8 mouse cellular contexts compared by ENCODE assay signal in genomic region chr1:39192997-39193861, GRCm38 (mm10). TPM values are rescaled to one million over a fixed set of nuclear protein-coding genes. Genes with fewer than 3 reads are reported as not detected.
DNase-seq lines count a peak whose midpoint lies in the region; ATAC-seq and TF ChIP-seq lines count a peak whose summit lies in the region.
"Had no signal": no experiment of that assay in that cellular context is flagged by ENCODE, and none has a peak within 500 bp of the region (broad histone marks: within the 10 kb centered on the region; RNA-seq: fewer than 3 reads in every experiment).

Npas2 (plus strand) TSS chr1:39193731.

- DNase-seq in left cerebral cortex, adult 2 months (ENCODE audit: extremely low spot score in 1 of 2, low spot score in 2 of 2), result peak; percentile 49 to 57
- DNase-seq in left cerebral cortex, adult 11 months (ENCODE audit: low spot score), result no peak
- peak; percentile 50 to 56 for DNase-seq in cerebellum, postnatal 10 days
- peak in 1 of 2 experiments; percentile 54 for DNase-seq in left cerebral cortex, adult 8-10 months (ENCODE audit: low spot score in 2 of 2)
- peak; percentile 41 for DNase-seq in midbrain, embryonic 14.5 days
- DNase-seq in thymus, postnatal 10 days (ENCODE audit: low spot score in 2 of 2), result peak; percentile 24 to 29

- H3K27me3 ChIP-seq in heart, embryonic 15.5 days, result peaks cover 30% of the 10 kb centered on the region
- peaks cover 53% of the 10 kb centered on the region for H3K27me3 ChIP-seq in midbrain, embryonic 14.5 days (ENCODE audit: control insufficient read depth, insufficient read depth, low read length)

- peak within 1 kb of the TSS; percentile 73 for H3K4me3 ChIP-seq in left cerebral cortex, adult 2 months
- H3K4me3 ChIP-seq in heart, embryonic 15.5 days, result peak within 1 kb of the TSS; percentile 81
- peak within 1 kb of the TSS; percentile 67 for H3K4me3 ChIP-seq in midbrain, embryonic 14.5 days (replicated peaks; ENCODE audit: low read depth, low read length)

- H3K9me3 ChIP-seq in heart, embryonic 15.5 days (replicated peaks), result no peaks in the 10 kb centered on the region
- no peaks in the 10 kb centered on the region for H3K9me3 ChIP-seq in midbrain, embryonic 14.5 days (ENCODE audit: control insufficient read depth, low read length)

- peaks cover 31% of the 10 kb centered on the region for H3K4me1 ChIP-seq in heart, embryonic 15.5 days (replicated peaks)
- H3K4me1 ChIP-seq in midbrain, embryonic 14.5 days (ENCODE audit: control insufficient read depth, insufficient read depth, low read length), result 0 out of 2 replicates have a peak, but pooled peaks cover 15% of the 10 kb centered on the region

- H3K9ac ChIP-seq in heart, embryonic 15.5 days, result peak within 1 kb of the TSS; percentile 80
- H3K9ac ChIP-seq in midbrain, embryonic 14.5 days (replicated peaks; ENCODE audit: low read length), result peak within 1 kb of the TSS; percentile 67

- H3K4me2 ChIP-seq in heart, embryonic 15.5 days, result peak within 1 kb of the TSS; percentile 99
- peak within 1 kb of the TSS; percentile 99 for H3K4me2 ChIP-seq in midbrain, embryonic 14.5 days (ENCODE audit: low read length)

- peak; percentile 27 for ATAC-seq in heart, embryonic 15.5 days (replicated peaks; ENCODE audit: insufficient number of reproducible peaks, insufficient read depth, low FRiP score, low read depth)
- ATAC-seq in midbrain, embryonic 14.5 days (ENCODE audit: low FRiP score, low TSS enrichment), result 0 out of 2 replicates have a peak, but pooled peaks have one; percentile 51

- no peaks in the 10 kb centered on the region for H3K36me3 ChIP-seq in heart, embryonic 15.5 days
- no peaks in the 10 kb centered on the region for H3K36me3 ChIP-seq in midbrain, embryonic 14.5 days (ENCODE audit: control insufficient read depth, insufficient read depth, low read length)

- TF ChIP-seq CTCF in left cerebral cortex, adult 2 months (IDR thresholded peaks at IDR 0.05), result no peak

- intact Hi-C loops in left cerebral cortex, adult 2 months (cut with DNase I), result loop anchor here (1.0 to 10.0 kb wide), 5 partner anchors 16 to 342 kb away; partner anchors contain the start of gene Cnot11

- WGBS in heart, embryonic 15.5 days, result 1% methylated on average over 64 of the region's 66 CpGs
- under 1% methylated on average over 63 of the region's 66 CpGs for WGBS in midbrain, embryonic 14.5 days

- peak within 1 kb of the TSS; percentile 96 for H3K27ac ChIP-seq in left cerebral cortex, adult 2 months
- H3K27ac ChIP-seq in heart, embryonic 15.5 days, result peak within 1 kb of the TSS; percentile 39
- no peak within 1 kb of the TSS for H3K27ac ChIP-seq in midbrain, embryonic 14.5 days (replicated peaks; ENCODE audit: low read depth, low read length)

RNA-seq across cellular contexts. Expression of gene Npas2, which starts in this region (rescaled TPM):
- total RNA-seq in left cerebral cortex, adult 2 months (2021), result 10 to 100 TPM; 65.7 to 75.6 TPM
- 2.4 and 2.5 TPM in 2 replicates for polyA plus RNA-seq in heart, embryonic 15.5 days (2015; fragmentation: Nextera tagmentation; extraction: Ambion mirVana)
- 10 to 100 TPM; 53.6 to 61.4 (median 58.7) TPM for total RNA-seq in left cerebral cortex, adult 8-10 months (2022)
- polyA plus RNA-seq in midbrain, embryonic 14.5 days (2014; fragmentation: Nextera tagmentation; extraction: Ambion mirVana), result 0.33 and 0.42 TPM in 2 replicates
- total RNA-seq: common myeloid progenitor, adult 5-6 weeks had no signal

Comparison
In these comparisons a context has a peak if more than half of its experiments do, and no peak if none do; other contexts are left out.
1. Peak in DNase-seq, ATAC-seq, H3K4me3 ChIP-seq, H3K9ac ChIP-seq and H3K4me2 ChIP-seq in midbrain, embryonic 14.5 days; RNA of the gene not detected or under 1 TPM.